Mouse (Mus musculus) thymus, adult 2 months (tissue): ENCODE data around the gene Oas1g. TPM values are rescaled to one million over a fixed set of nuclear protein-coding genes. Genes with fewer than 3 reads are reported as not detected.
"Not testable (repeated sequence)": the region's sequence is repeated elsewhere in the genome, so short reads cannot be mapped to it uniquely, and the experiment has no call there.

Experiments used
- DNase-seq: peaks from one replicate; pipeline ENCODE4 v3.0.0; 2021
- H3K27ac ChIP-seq: fragments of 200-500 bp; 2 replicates; pipeline ENCODE4 v1.5.1; 2012; ENCODE audit warnings: low read length, control low read depth; ENCODE audit not compliant: control insufficient read depth, insufficient read depth
- H3K27me3 ChIP-seq: fragments of 200-500 bp; 2 replicates; pipeline ENCODE4 v1.6.1; 2012; ENCODE audit warnings: mild to moderate bottlenecking, low read length, moderate library complexity, mixed read lengths; ENCODE audit not compliant: control insufficient read depth, insufficient read depth
- H3K36me3 ChIP-seq: fragments of 200-500 bp; 2 replicates; pipeline ENCODE4 v1.6.1; 2012; ENCODE audit warnings: mild to moderate bottlenecking, low read length, moderate library complexity; ENCODE audit not compliant: control insufficient read depth, insufficient read depth
- H3K4me1 ChIP-seq: fragments of 200-500 bp; replicated peaks from 2 replicates; pipeline ENCODE4 v1.6.1; 2012; ENCODE audit warnings: low read length; ENCODE audit not compliant: control insufficient read depth, insufficient read depth
- H3K4me3 ChIP-seq: fragments of 200-500 bp; 2 replicates; pipeline ENCODE4 v1.5.1; 2012; ENCODE audit warnings: mild to moderate bottlenecking, low read length, control low read depth, moderate library complexity; ENCODE audit not compliant: control insufficient read depth, insufficient read depth
- CTCF ChIP-seq: fragments of 200-500 bp; IDR thresholded peaks from 2 replicates; pipeline ENCODE4 v1.5.1; 2012; ENCODE audit warnings: mild to moderate bottlenecking, control low read depth, low read length, moderate library complexity, borderline replicate concordance; ENCODE audit not compliant: control insufficient read depth, poor library complexity, insufficient read depth; ENCODE audit errors: extremely low read depth
- POLR2A ChIP-seq: fragments of 200-500 bp; IDR thresholded peaks from 2 replicates; pipeline ENCODE4 v1.6.1; 2012; ENCODE audit warnings: mild to moderate bottlenecking, low read length, control low read depth, moderate library complexity; ENCODE audit not compliant: control insufficient read depth, poor library complexity, insufficient read depth; ENCODE audit errors: extremely low read depth
- WGBS: fragments of 180-500 bp; shearing (Covaris S2); methylation state at CpG from one replicate; pipeline ENCODE4 v1.1.7; 2018; 5-methylcytosine and 5-hydroxymethylcytosine counted together
- polyA plus RNA-seq: library from polyadenylated mRNA; depleted of rRNA; stranded (reverse); fragments of >200 nt; gene quantifications from 2 replicates; pipeline ENCODE4 v1.2.3, GENCODE M21; 2012

Gene Oas1g
- polyA plus RNA-seq, 1 experiment, result 10.2 TPM

GRCm38 (mm10) chr5:120887831-120888230, 418 bp upstream of the Oas1g start:
- no peaks in the 10 kb centered on the region for H3K36me3 ChIP-seq
- WGBS, result 53% methylated on average over 6 of the region's 6 CpGs
- TF ChIP-seq POLR2A (no peak), CTCF (no peak)
- no peaks in the 10 kb centered on the region for H3K27me3 ChIP-seq
- no peak overlapping the region for H3K27ac ChIP-seq
- no peak overlapping the region for H3K4me3 ChIP-seq
- no peaks in the 10 kb centered on the region for H3K4me1 ChIP-seq
- DNase-seq, result no peak

- H3K27me3 ChIP-seq, DNase-seq, H3K36me3 ChIP-seq, H3K4me1 ChIP-seq, H3K4me3 ChIP-seq, H3K27ac ChIP-seq: not testable (repeated sequence)
- 97% methylated on average over 6 of the region's 6 CpGs for WGBS
Measured at GRCm38 (mm10) chr5:120881681-120882080, 5.7 kb downstream of the Oas1g start.

GRCm38 (mm10) chr5:120878803-120879202, 8.6 kb downstream of the Oas1g start:
- H3K27me3 ChIP-seq, H3K36me3 ChIP-seq, H3K4me3 ChIP-seq, DNase-seq, H3K4me1 ChIP-seq, H3K27ac ChIP-seq: not testable (repeated sequence)
- WGBS, result 82% methylated on average over 2 of the region's 2 CpGs

GRCm38 (mm10) chr5:120877407-120877806, 10.0 kb downstream of the Oas1g start:
- H3K4me1 ChIP-seq, DNase-seq, H3K4me3 ChIP-seq, H3K27ac ChIP-seq, H3K36me3 ChIP-seq, H3K27me3 ChIP-seq: not testable (repeated sequence)
- WGBS, result 91% methylated on average over 2 of the region's 2 CpGs

GRCm38 (mm10) chr5:120876839-120877238, 10.6 kb downstream of the Oas1g start:
- H3K36me3 ChIP-seq, H3K4me1 ChIP-seq, H3K4me3 ChIP-seq, DNase-seq, H3K27me3 ChIP-seq, H3K27ac ChIP-seq: not testable (repeated sequence)
- WGBS, result 21% methylated on average over 2 of the region's 3 CpGs

- no peak for TF ChIP-seq POLR2A
- no peak for TF ChIP-seq CTCF
- no peaks in the 10 kb centered on the region for H3K27me3 ChIP-seq
- H3K36me3 ChIP-seq, result no peaks in the 10 kb centered on the region
- no peak for DNase-seq
- no peak overlapping the region for H3K27ac ChIP-seq
- H3K4me1 ChIP-seq, result no peaks in the 10 kb centered on the region
- H3K4me3 ChIP-seq, result no peak overlapping the region
- 62% methylated on average over 2 of the region's 2 CpGs for WGBS
Measured at GRCm38 (mm10) chr5:120871469-120871868, 15.9 kb downstream of the Oas1g start.

GRCm38 (mm10) chr5:120870782-120871181, 16.6 kb downstream of the Oas1g start:
- Histone ChIP-seq H3K27me3 (no peaks in the 10 kb centered on the region), H3K27ac (no peak overlapping the region), H3K4me1 (no peaks in the 10 kb centered on the region), H3K4me3 (no peak overlapping the region), H3K36me3 (no peaks in the 10 kb centered on the region)
- DNase-seq, result no peak
- 86% methylated on average over 7 of the region's 7 CpGs for WGBS
- TF ChIP-seq CTCF, result no peak
- TF ChIP-seq POLR2A, result no peak

GRCm38 (mm10) chr5:120870081-120870480, 17.3 kb downstream of the Oas1g start:
- no peak overlapping the region for H3K4me3 ChIP-seq
- H3K4me1 ChIP-seq, result no peaks in the 10 kb centered on the region
- no peaks in the 10 kb centered on the region for H3K27me3 ChIP-seq
- TF ChIP-seq POLR2A, result no peak
- TF ChIP-seq CTCF, result no peak
- no peaks in the 10 kb centered on the region for H3K36me3 ChIP-seq
- WGBS, result 73% methylated on average over 3 of the region's 3 CpGs
- no peak overlapping the region for H3K27ac ChIP-seq
- no peak for DNase-seq
